Mouse (Mus musculus): ENCODE measurements around the gene Kcnj5. TPM values are rescaled to one million over a fixed set of nuclear protein-coding genes. Genes with fewer than 3 reads are reported as not detected.

Gene Kcnj5
- 17.7 and 21.1 TPM in 2 replicates for polyA plus RNA-seq (2014; fragmentation: Nextera tagmentation; extraction: Ambion mirVana)

GRCm38 (mm10) chr9:32344051-32344450 lies at the start of gene Kcnj5:
Gene Kcnj5, minus strand, starts transcription at chr9:32344350.
- H3K27me3 ChIP-seq (ENCODE audit: control insufficient read depth, insufficient read depth, low read length) = no peaks in the 10 kb centered on the region

GRCm38 (mm10) chr9:32392716-32393115 lies 48.6 kb upstream of the Kcnj5 start:
- Histone ChIP-seq H3K9ac (ENCODE audit: low read length) (no peak overlapping the region), H3K27ac (replicated peaks in 1 of 2; ENCODE audit: control insufficient read depth in 1 of 2, insufficient read depth in 1 of 2, low read depth in 2 of 2, low read length in 2 of 2) (no peak overlapping the region), H3K4me1 (ENCODE audit: control insufficient read depth in 2 of 2, insufficient read depth in 2 of 2, low read length in 2 of 2) (no peaks in the 10 kb centered on the region; a peak in 1 of 4 replicates), H3K27me3 (ENCODE audit: control insufficient read depth, insufficient read depth, low read length) (no peaks in the 10 kb centered on the region), H3K4me2 (ENCODE audit: low read length) (no peak overlapping the region), H3K9me3 (ENCODE audit: control insufficient read depth, low read length) (no peaks in the 10 kb centered on the region), H3K36me3 (ENCODE audit: control insufficient read depth, insufficient read depth, low read length) (no peaks in the 10 kb centered on the region), H3K4me3 (ENCODE audit: control insufficient read depth in 1 of 2, insufficient read depth in 1 of 2, low read depth in 1 of 2, low read length in 2 of 2) (no peak overlapping the region)
- ATAC-seq (ENCODE audit: insufficient number of reproducible peaks, insufficient read depth, low FRiP score, low read depth) = no peak
- WGBS = 81% methylated on average over 6 of the region's 6 CpGs

More at GRCm38 (mm10) chr9:32344051-32344450, at the start of gene Kcnj5:
- Histone ChIP-seq H3K4me3 (ENCODE audit: control insufficient read depth in 1 of 2, insufficient read depth in 1 of 2, low read depth in 1 of 2, low read length in 2 of 2) (peak within 1 kb of the TSS; percentile 57 to 59), H3K36me3 (ENCODE audit: control insufficient read depth, insufficient read depth, low read length) (no peaks in the 10 kb centered on the region), H3K4me2 (ENCODE audit: low read length) (peak within 1 kb of the TSS; percentile 82), H3K27ac (replicated peaks in 1 of 2; ENCODE audit: control insufficient read depth in 1 of 2, insufficient read depth in 1 of 2, low read depth in 2 of 2, low read length in 2 of 2) (peak within 1 kb of the TSS; percentile 64 to 75), H3K9ac (ENCODE audit: low read length) (peak within 1 kb of the TSS; percentile 82), H3K4me1 (ENCODE audit: control insufficient read depth in 2 of 2, insufficient read depth in 2 of 2, low read length in 2 of 2) (peaks cover 20 to 27% of the 10 kb centered on the region in 2 experiments), H3K9me3 (ENCODE audit: control insufficient read depth, low read length) (no peaks in the 10 kb centered on the region)
- WGBS = 1% methylated on average over 18 of the region's 20 CpGs
- ATAC-seq (ENCODE audit: insufficient number of reproducible peaks, insufficient read depth, low FRiP score, low read depth) = peak; percentile 30; the same call in 1 of the 2 replicates

- H3K9ac ChIP-seq (ENCODE audit: low read length) = no peak overlapping the region
- no peak overlapping the region for H3K27ac ChIP-seq (replicated peaks in 1 of 2; ENCODE audit: control insufficient read depth in 1 of 2, insufficient read depth in 1 of 2, low read depth in 2 of 2, low read length in 2 of 2)
- 68% methylated on average over 9 of the region's 9 CpGs for WGBS
- no peak overlapping the region for H3K4me2 ChIP-seq (ENCODE audit: low read length)
- no peaks in the 10 kb centered on the region; a peak in 1 of 4 replicates for H3K4me1 ChIP-seq (ENCODE audit: control insufficient read depth in 2 of 2, insufficient read depth in 2 of 2, low read length in 2 of 2)
- H3K4me3 ChIP-seq (ENCODE audit: control insufficient read depth in 1 of 2, insufficient read depth in 1 of 2, low read depth in 1 of 2, low read length in 2 of 2) = no peak overlapping the region
- ATAC-seq (ENCODE audit: insufficient number of reproducible peaks, insufficient read depth, low FRiP score, low read depth) = no peak
- no peaks in the 10 kb centered on the region for H3K9me3 ChIP-seq (ENCODE audit: control insufficient read depth, low read length)
- no peaks in the 10 kb centered on the region for H3K27me3 ChIP-seq (ENCODE audit: control insufficient read depth, insufficient read depth, low read length)
- no peaks in the 10 kb centered on the region for H3K36me3 ChIP-seq (ENCODE audit: control insufficient read depth, insufficient read depth, low read length)
Observed at GRCm38 (mm10) chr9:32391701-32392100, 47.6 kb upstream of the Kcnj5 start.

DNA sequence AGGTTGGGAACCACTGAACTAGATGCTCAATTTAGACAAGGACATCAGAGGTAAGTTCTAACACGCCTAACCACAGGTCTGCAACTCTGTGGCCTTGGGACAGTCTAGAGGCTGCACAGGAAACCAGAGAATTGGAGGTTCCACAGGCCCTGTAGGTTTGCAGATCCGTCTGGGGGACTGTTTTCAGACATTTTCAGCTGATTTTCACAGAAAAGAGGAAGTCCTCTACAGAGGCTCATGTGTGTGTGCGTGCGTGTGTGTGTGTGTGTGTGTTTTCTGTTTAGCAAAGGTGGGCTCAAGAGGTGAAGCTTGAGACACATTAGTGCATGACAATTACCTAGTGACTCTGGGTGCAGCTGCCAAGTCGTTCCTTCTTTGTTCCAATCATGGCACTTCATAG lies 46.9 kb upstream of the Kcnj5 start:
- Histone ChIP-seq H3K27ac (replicated peaks in 1 of 2; ENCODE audit: control insufficient read depth in 1 of 2, insufficient read depth in 1 of 2, low read depth in 2 of 2, low read length in 2 of 2) (no peak overlapping the region), H3K4me2 (ENCODE audit: low read length) (no peak overlapping the region), H3K36me3 (ENCODE audit: control insufficient read depth, insufficient read depth, low read length) (no peaks in the 10 kb centered on the region), H3K4me3 (ENCODE audit: control insufficient read depth in 1 of 2, insufficient read depth in 1 of 2, low read depth in 1 of 2, low read length in 2 of 2) (no peak overlapping the region), H3K9me3 (ENCODE audit: control insufficient read depth, low read length) (no peaks in the 10 kb centered on the region), H3K9ac (ENCODE audit: low read length) (no peak overlapping the region), H3K27me3 (ENCODE audit: control insufficient read depth, insufficient read depth, low read length) (no peaks in the 10 kb centered on the region), H3K4me1 (ENCODE audit: control insufficient read depth in 2 of 2, insufficient read depth in 2 of 2, low read length in 2 of 2) (no peaks in the 10 kb centered on the region; a peak in 1 of 4 replicates)
- WGBS = 76% methylated on average over 5 of the region's 5 CpGs
- no peak for ATAC-seq (ENCODE audit: insufficient number of reproducible peaks, insufficient read depth, low FRiP score, low read depth)

DNA sequence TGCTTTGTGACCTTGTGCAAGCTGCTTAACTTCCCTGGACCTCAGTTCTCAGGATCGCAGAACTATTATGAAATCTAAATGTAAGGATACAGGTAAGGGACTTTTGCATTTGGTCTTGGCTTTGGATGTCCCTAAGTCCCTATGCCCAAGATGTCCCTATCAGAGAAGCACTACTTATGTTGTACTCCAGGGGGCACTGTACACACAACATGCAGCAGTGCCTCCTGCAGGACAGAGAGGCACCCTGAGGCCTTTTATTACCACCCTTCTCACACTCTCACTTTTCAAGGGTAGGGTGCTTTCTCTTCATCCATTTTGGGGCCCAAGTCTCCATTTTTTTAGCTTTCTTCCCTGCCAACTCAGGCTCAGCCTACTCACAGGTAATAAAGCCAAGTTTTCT lies 44.0 kb upstream of the Kcnj5 start:
- Histone ChIP-seq H3K4me2 (ENCODE audit: low read length) (no peak overlapping the region), H3K4me1 (ENCODE audit: control insufficient read depth in 2 of 2, insufficient read depth in 2 of 2, low read length in 2 of 2) (no peaks in the 10 kb centered on the region)
- 94% methylated on average over 1 of the region's 1 CpGs for WGBS

DNA sequence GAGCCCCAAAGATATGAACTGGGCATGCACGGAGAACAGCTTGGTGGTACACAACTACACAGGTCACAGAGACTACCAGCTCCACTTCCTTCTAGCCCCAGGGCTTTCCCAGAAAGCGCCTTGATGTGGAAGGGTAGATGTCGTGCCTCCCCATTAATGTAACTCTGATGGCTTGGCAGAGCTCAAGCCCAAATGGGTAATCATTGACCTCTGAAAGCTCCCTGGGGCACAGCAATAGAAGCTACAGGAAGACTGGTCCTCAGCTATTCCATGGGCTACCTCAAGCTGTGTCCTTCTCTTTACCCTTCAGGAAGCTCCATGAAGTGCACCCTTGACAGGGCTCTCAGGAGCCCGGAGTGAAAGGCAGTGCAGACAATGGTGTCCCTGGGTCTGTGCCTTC lies 40.8 kb upstream of the Kcnj5 start:
- no peak for ATAC-seq (ENCODE audit: insufficient number of reproducible peaks, insufficient read depth, low FRiP score, low read depth)
- H3K9ac ChIP-seq (ENCODE audit: low read length) = no peak overlapping the region
- H3K4me3 ChIP-seq (ENCODE audit: control insufficient read depth in 1 of 2, insufficient read depth in 1 of 2, low read depth in 1 of 2, low read length in 2 of 2) = no peak overlapping the region
- no peaks in the 10 kb centered on the region for H3K4me1 ChIP-seq (ENCODE audit: control insufficient read depth in 2 of 2, insufficient read depth in 2 of 2, low read length in 2 of 2)
- H3K9me3 ChIP-seq (ENCODE audit: control insufficient read depth, low read length) = no peaks in the 10 kb centered on the region
- H3K27me3 ChIP-seq (ENCODE audit: control insufficient read depth, insufficient read depth, low read length) = no peaks in the 10 kb centered on the region
- H3K4me2 ChIP-seq (ENCODE audit: low read length) = no peak overlapping the region
- 71% methylated on average over 4 of the region's 4 CpGs for WGBS
- no peaks in the 10 kb centered on the region for H3K36me3 ChIP-seq (ENCODE audit: control insufficient read depth, insufficient read depth, low read length)
- H3K27ac ChIP-seq (replicated peaks in 1 of 2; ENCODE audit: control insufficient read depth in 1 of 2, insufficient read depth in 1 of 2, low read depth in 2 of 2, low read length in 2 of 2) = no peak overlapping the region

More for the DNA sequence above, 44.0 kb upstream of the Kcnj5 start:
- H3K9ac ChIP-seq (ENCODE audit: low read length) = no peak overlapping the region
- no peaks in the 10 kb centered on the region for H3K9me3 ChIP-seq (ENCODE audit: control insufficient read depth, low read length)
- H3K36me3 ChIP-seq (ENCODE audit: control insufficient read depth, insufficient read depth, low read length) = no peaks in the 10 kb centered on the region
- H3K27me3 ChIP-seq (ENCODE audit: control insufficient read depth, insufficient read depth, low read length) = no peaks in the 10 kb centered on the region
- ATAC-seq (ENCODE audit: insufficient number of reproducible peaks, insufficient read depth, low FRiP score, low read depth) = no peak
- H3K27ac ChIP-seq (replicated peaks in 1 of 2; ENCODE audit: control insufficient read depth in 1 of 2, insufficient read depth in 1 of 2, low read depth in 2 of 2, low read length in 2 of 2) = no peak overlapping the region
- H3K4me3 ChIP-seq (ENCODE audit: control insufficient read depth in 1 of 2, insufficient read depth in 1 of 2, low read depth in 1 of 2, low read length in 2 of 2) = no peak overlapping the region

- H3K9ac ChIP-seq (ENCODE audit: low read length) = no peak overlapping the region
- H3K4me3 ChIP-seq (ENCODE audit: control insufficient read depth in 1 of 2, insufficient read depth in 1 of 2, low read depth in 1 of 2, low read length in 2 of 2) = no peak overlapping the region
- WGBS = 70% methylated on average over 5 of the region's 5 CpGs
- H3K4me2 ChIP-seq (ENCODE audit: low read length) = no peak overlapping the region
- H3K27me3 ChIP-seq (ENCODE audit: control insufficient read depth, insufficient read depth, low read length) = no peaks in the 10 kb centered on the region
- no peak overlapping the region for H3K27ac ChIP-seq (replicated peaks in 1 of 2; ENCODE audit: control insufficient read depth in 1 of 2, insufficient read depth in 1 of 2, low read depth in 2 of 2, low read length in 2 of 2)
- peaks cover 2% of the 10 kb centered on the region in 2 experiments; a peak in 1 of 4 replicates for H3K4me1 ChIP-seq (ENCODE audit: control insufficient read depth in 2 of 2, insufficient read depth in 2 of 2, low read length in 2 of 2)
- H3K36me3 ChIP-seq (ENCODE audit: control insufficient read depth, insufficient read depth, low read length) = no peaks in the 10 kb centered on the region
- H3K9me3 ChIP-seq (ENCODE audit: control insufficient read depth, low read length) = no peaks in the 10 kb centered on the region
- ATAC-seq (ENCODE audit: insufficient number of reproducible peaks, insufficient read depth, low FRiP score, low read depth) = no peak
Observed at GRCm38 (mm10) chr9:32376863-32377590, 32.9 kb upstream of the Kcnj5 start.
